Comparison of ENCODE assay signal across 8 mouse cellular contexts in genomic region chr4:114907951-114908828, GRCm38 (mm10). TPM values are rescaled to one million over a fixed set of nuclear protein-coding genes. Genes with fewer than 3 reads are reported as not detected.
DNase-seq lines count a peak whose midpoint lies in the region; ATAC-seq and TF ChIP-seq lines count a peak whose summit lies in the region.

No protein-coding gene starts in this region.

- peak overlapping the region; percentile 58 for H3K9ac ChIP-seq in ES-Bruce4 (ENCODE audit: low read depth, poor library complexity, severe bottlenecking)
- H3K9ac ChIP-seq in embryonic facial prominence, embryonic 15.5 days, result peak overlapping the region; percentile 54
- H3K9ac ChIP-seq in hindbrain, embryonic 12.5 days, result peak overlapping the region; percentile 55
- H3K9ac ChIP-seq in liver, embryonic 14.5 days (replicated peaks), result no peak overlapping the region

- no peak for TF ChIP-seq POLR2A in ES-Bruce4 (IDR thresholded peaks at IDR 0.05; ENCODE audit: insufficient read depth, low read length)
- TF ChIP-seq POLR2A in small intestine, adult 2 months (IDR thresholded peaks at IDR 0.05; ENCODE audit: low read depth, low read length), result no peak

- H3K27me3 ChIP-seq in ES-Bruce4 (ENCODE audit: control insufficient read depth, insufficient read depth, low read length, poor library complexity, severe bottlenecking), result peaks cover 58% of the 10 kb centered on the region
- peaks cover 97% of the 10 kb centered on the region for H3K27me3 ChIP-seq in embryonic facial prominence, embryonic 15.5 days
- peaks cover 99% of the 10 kb centered on the region for H3K27me3 ChIP-seq in hindbrain, embryonic 12.5 days
- H3K27me3 ChIP-seq in liver, embryonic 14.5 days (ENCODE audit: control insufficient read depth, insufficient read depth, low read length), result peaks cover 99% of the 10 kb centered on the region
- peaks cover 72% of the 10 kb centered on the region for H3K27me3 ChIP-seq in small intestine, adult 2 months (ENCODE audit: control insufficient read depth, insufficient read depth, low read length)

- no peaks in the 10 kb centered on the region for H3K4me1 ChIP-seq in ES-Bruce4 (ENCODE audit: control insufficient read depth, insufficient read depth, low read length)
- H3K4me1 ChIP-seq in embryonic facial prominence, embryonic 15.5 days, result peaks cover 36% of the 10 kb centered on the region
- H3K4me1 ChIP-seq in hindbrain, embryonic 12.5 days, result peaks cover 21% of the 10 kb centered on the region
- no peaks in the 10 kb centered on the region for H3K4me1 ChIP-seq in liver, embryonic 14.5 days (replicated peaks; ENCODE audit: control insufficient read depth in 2 of 2, insufficient read depth in 2 of 2, low read length in 1 of 2)
- H3K4me1 ChIP-seq in small intestine, adult 2 months (ENCODE audit: control insufficient read depth, insufficient read depth, insufficient read length, low read length), result peaks cover 8% of the 10 kb centered on the region

- H3K4me2 ChIP-seq in embryonic facial prominence, embryonic 15.5 days (replicated peaks), result peak overlapping the region; percentile 92
- H3K4me2 ChIP-seq in hindbrain, embryonic 12.5 days (replicated peaks), result peak overlapping the region; percentile 66
- peak overlapping the region; percentile 62 for H3K4me2 ChIP-seq in liver, embryonic 14.5 days (ENCODE audit: low read depth)

- peak overlapping the region; percentile 67 for H3K4me3 ChIP-seq in ES-Bruce4 (ENCODE audit: low read depth, low read length)
- H3K4me3 ChIP-seq in embryonic facial prominence, embryonic 15.5 days (replicated peaks), result peak overlapping the region; percentile 59
- peak overlapping the region; percentile 45 for H3K4me3 ChIP-seq in hindbrain, embryonic 12.5 days
- peak overlapping the region; percentile 41 to 50 for H3K4me3 ChIP-seq in liver, embryonic 14.5 days (ENCODE audit: insufficient read depth in 1 of 2, low read depth in 2 of 2, low read length in 2 of 2)
- peak overlapping the region; percentile 89 for H3K4me3 ChIP-seq in small intestine, adult 2 months (ENCODE audit: low read depth, low read length)

- TF ChIP-seq EP300 in ES-Bruce4 (IDR thresholded peaks at IDR 0.05; ENCODE audit: insufficient read depth, low read depth, low read length), result no peak
- TF ChIP-seq EP300 in liver, embryonic 14.5 days (IDR thresholded peaks at IDR 0.05; ENCODE audit: low read depth), result no peak

- H3K9me3 ChIP-seq in ES-Bruce4 (replicated peaks; ENCODE audit: control insufficient read depth, insufficient read depth, low read length, poor library complexity, severe bottlenecking), result no peaks in the 10 kb centered on the region
- no peaks in the 10 kb centered on the region for H3K9me3 ChIP-seq in embryonic facial prominence, embryonic 15.5 days (replicated peaks)
- H3K9me3 ChIP-seq in hindbrain, embryonic 12.5 days (replicated peaks), result no peaks in the 10 kb centered on the region
- no peaks in the 10 kb centered on the region for H3K9me3 ChIP-seq in liver, embryonic 14.5 days (ENCODE audit: control insufficient read depth, low read length)

- DNase-seq in CD4-positive, CD25-positive, alpha-beta regulatory T cell, adult 2 months (ENCODE audit: low read depth, low spot score), result peak; percentile 57
- DNase-seq in liver, embryonic 14.5 days (ENCODE audit: low read depth in 3 of 3, low spot score in 3 of 3), result no peak
- DNase-seq in cerebellum, adult 11 months, result no peak
- DNase-seq in layer of hippocampus, adult 11-12 months (ENCODE audit: low spot score), result no peak

- no peak overlapping the region for H3K27ac ChIP-seq in ES-Bruce4 (ENCODE audit: insufficient read depth, low read length)
- peak overlapping the region; percentile 83 for H3K27ac ChIP-seq in embryonic facial prominence, embryonic 15.5 days (replicated peaks)
- H3K27ac ChIP-seq in hindbrain, embryonic 12.5 days, result peak overlapping the region; percentile 70
- no peak overlapping the region for H3K27ac ChIP-seq in liver, embryonic 14.5 days
- H3K27ac ChIP-seq in small intestine, adult 2 months (ENCODE audit: insufficient read depth, low read depth, low read length), result no peak overlapping the region

- H3K36me3 ChIP-seq in ES-Bruce4 (ENCODE audit: control insufficient read depth, insufficient read depth, low read length, poor library complexity, severe bottlenecking), result no peaks in the 10 kb centered on the region
- no peaks in the 10 kb centered on the region for H3K36me3 ChIP-seq in embryonic facial prominence, embryonic 15.5 days
- H3K36me3 ChIP-seq in hindbrain, embryonic 12.5 days, result no peaks in the 10 kb centered on the region
- H3K36me3 ChIP-seq in liver, embryonic 14.5 days (replicated peaks; ENCODE audit: control insufficient read depth, insufficient read depth, low read depth), result no peaks in the 10 kb centered on the region
- H3K36me3 ChIP-seq in small intestine, adult 2 months (ENCODE audit: control insufficient read depth, insufficient read depth, low read length), result no peaks in the 10 kb centered on the region

- no peak for TF ChIP-seq CTCF in ES-Bruce4 (IDR thresholded peaks at IDR 0.05; ENCODE audit: low read depth, low read length)
- TF ChIP-seq CTCF in liver, embryonic 14.5 days (IDR thresholded peaks at IDR 0.05; ENCODE audit: low read depth), result no peak
- TF ChIP-seq CTCF in small intestine, adult 2 months (IDR thresholded peaks at IDR 0.05; ENCODE audit: extremely low read depth, insufficient read length, insufficient replicate concordance, low read depth, low read length), result no peak

- WGBS in embryonic facial prominence, embryonic 15.5 days, result under 1% methylated on average over 93 of the region's 103 CpGs
- WGBS in hindbrain, embryonic 12.5 days, result 1% methylated on average over 93 of the region's 103 CpGs
- WGBS in liver, embryonic 14.5 days (ENCODE audit: insufficient replicate concordance), result 1% methylated on average over 103 of the region's 103 CpGs
- 1% methylated on average over 103 of the region's 103 CpGs for WGBS in small intestine, adult 2 months

- peak; percentile 1; the same call in 1 of the 2 replicates for ATAC-seq in embryonic facial prominence, embryonic 15.5 days (ENCODE audit: insufficient number of reproducible peaks, low FRiP score, low TSS enrichment, low read depth)
- ATAC-seq in hindbrain, embryonic 12.5 days (ENCODE audit: low FRiP score), result peak; percentile 49
- ATAC-seq in liver, embryonic 14.5 days (ENCODE audit: insufficient read depth), result peak; percentile 27; the same call in 1 of the 2 replicates

RNA-seq across cellular contexts. Expression of gene Foxd2, which starts 0.5 kb away (rescaled TPM):
- not detected in 2 replicates for polyA plus RNA-seq in ES-Bruce4 (2011; ENCODE audit: insufficient read depth, insufficient read length, low read depth, missing spikeins)
- polyA plus RNA-seq in embryonic facial prominence, embryonic 15.5 days (2015; fragmentation: Nextera tagmentation; extraction: Ambion mirVana), result 1.8 and 2.3 TPM in 2 replicates
- 2.2 and 2.8 TPM in 2 replicates for polyA plus RNA-seq in hindbrain, embryonic 12.5 days (2016; fragmentation: Nextera tagmentation; extraction: Ambion mirVana)
- 0.02 TPM in 2 replicates for polyA plus RNA-seq in liver, embryonic 14.5 days (2012; rRNA removed)
- polyA plus RNA-seq in liver, embryonic 14.5 days (2014; fragmentation: Nextera tagmentation; extraction: Ambion mirVana), result not detected in 2 replicates
- 0.06 and 0.16 TPM in 2 replicates for polyA plus RNA-seq in small intestine, adult 2 months (2012; rRNA removed)

RNA-seq across cellular contexts. Expression of gene Foxe3, which starts 17.6 kb away (rescaled TPM):
- polyA plus RNA-seq in ES-Bruce4 (2011; ENCODE audit: insufficient read depth, insufficient read length, low read depth, missing spikeins), result not detected in 2 replicates
- polyA plus RNA-seq in embryonic facial prominence, embryonic 15.5 days (2015; fragmentation: Nextera tagmentation; extraction: Ambion mirVana), result 0.20 TPM in 1 of 2 replicates, not detected in the other
- polyA plus RNA-seq in hindbrain, embryonic 12.5 days (2016; fragmentation: Nextera tagmentation; extraction: Ambion mirVana), result not detected in 2 replicates
- not detected in 2 replicates for polyA plus RNA-seq in liver, embryonic 14.5 days (2012; rRNA removed)
- polyA plus RNA-seq in liver, embryonic 14.5 days (2014; fragmentation: Nextera tagmentation; extraction: Ambion mirVana), result not detected in 2 replicates
- not detected in 2 replicates for polyA plus RNA-seq in small intestine, adult 2 months (2012; rRNA removed)

Comparison
In these comparisons a context has a peak if more than half of its experiments do, and no peak if none do; other contexts are left out.
1. H3K27ac ChIP-seq: peak in embryonic facial prominence, embryonic 15.5 days (single experiment) and hindbrain, embryonic 12.5 days (single experiment); none in ES-Bruce4 (single experiment), liver, embryonic 14.5 days (single experiment) and small intestine, adult 2 months (single experiment).
2. Peak in every context shown above with its lines, with median percentiles within 50 percentile points of each other: H3K4me3 ChIP-seq, ATAC-seq and H3K4me2 ChIP-seq.